10 mouse cellular contexts compared by ENCODE assay signal in the genomic region with DNA sequence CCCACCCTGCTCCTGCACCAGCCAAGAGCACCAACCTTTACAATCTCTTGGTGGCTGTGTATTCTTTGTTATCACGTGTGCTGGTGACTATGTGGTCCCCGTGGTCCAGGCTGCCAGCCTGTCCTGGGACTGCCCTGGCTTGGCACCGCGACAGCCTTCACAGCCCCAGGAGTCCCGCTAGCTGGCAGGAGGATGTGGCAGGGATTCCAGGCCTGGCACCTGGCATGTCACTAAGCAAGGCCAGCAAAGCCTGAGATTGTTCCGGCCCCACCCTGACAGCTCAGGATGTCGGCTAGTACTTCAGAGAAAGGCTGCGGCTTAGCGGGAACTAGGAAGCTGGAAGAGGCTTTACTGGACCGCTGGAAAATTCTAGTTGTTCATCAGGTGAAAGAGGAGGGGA.
DNase-seq lines count a peak whose midpoint lies in the region; ATAC-seq and TF ChIP-seq lines count a peak whose summit lies in the region.
"Had no signal": no experiment of that assay in that cellular context is flagged by ENCODE, and none has a peak within 500 bp of the region (broad histone marks: within the 10 kb centered on the region; RNA-seq: fewer than 3 reads in every experiment).

No protein-coding gene starts in this region.

- peaks cover 28% of the 10 kb centered on the region; the same call in 1 of the 2 replicates for H3K4me1 ChIP-seq in stomach, embryonic 14.5 days (ENCODE audit: control insufficient read depth, insufficient read depth, low read length)
- H3K4me1 ChIP-seq in stomach, postnatal 0 days (replicated peaks; ENCODE audit: control insufficient read depth, insufficient read depth), result peaks cover 3% of the 10 kb centered on the region
- peaks cover 30% of the 10 kb centered on the region for H3K4me1 ChIP-seq in forebrain, embryonic 15.5 days

- H3K27me3 ChIP-seq in stomach, embryonic 14.5 days (ENCODE audit: control insufficient read depth, insufficient read depth, low read length), result no peaks in the 10 kb centered on the region
- H3K27me3 ChIP-seq in stomach, postnatal 0 days (ENCODE audit: control insufficient read depth, insufficient read depth, low read length), result no peaks in the 10 kb centered on the region
- H3K27me3 ChIP-seq in forebrain, embryonic 15.5 days, result no peaks in the 10 kb centered on the region
- H3K27me3 ChIP-seq: embryonic facial prominence, embryonic 13.5 days had no signal

- H3K9ac ChIP-seq in stomach, embryonic 14.5 days (replicated peaks; ENCODE audit: low read depth, low read length), result no peak overlapping the region
- H3K9ac ChIP-seq in stomach, postnatal 0 days (ENCODE audit: low read length), result no peak overlapping the region
- H3K9ac ChIP-seq in forebrain, embryonic 15.5 days (replicated peaks), result no peak overlapping the region
- H3K9ac ChIP-seq: embryonic facial prominence, embryonic 13.5 days had no signal

- no peak overlapping the region for H3K4me2 ChIP-seq in stomach, embryonic 14.5 days (replicated peaks; ENCODE audit: low read depth, low read length)
- no peak overlapping the region for H3K4me2 ChIP-seq in stomach, postnatal 0 days (replicated peaks; ENCODE audit: low read depth)
- no peak overlapping the region for H3K4me2 ChIP-seq in forebrain, embryonic 15.5 days (replicated peaks)
- H3K4me2 ChIP-seq: embryonic facial prominence, embryonic 13.5 days had no signal

- intact Hi-C loops in heart, postnatal 25 days (cut with DNase I), result no loop called here
- intact Hi-C loops in heart, postnatal 10 days (cut with DNase I), result no loop called here

- no peak for TF ChIP-seq EP300 in stomach, postnatal 0 days (optimal IDR thresholded peaks at IDR 0.05)

- H3K36me3 ChIP-seq in stomach, embryonic 14.5 days (ENCODE audit: control insufficient read depth, insufficient read depth, low read length), result no peaks in the 10 kb centered on the region
- H3K36me3 ChIP-seq in stomach, postnatal 0 days (ENCODE audit: control insufficient read depth, insufficient read depth, low read length), result no peaks in the 10 kb centered on the region
- no peaks in the 10 kb centered on the region for H3K36me3 ChIP-seq in forebrain, embryonic 15.5 days

- 0 out of 2 replicates have a peak overlapping the region, but pooled peaks have one; percentile 15 for H3K27ac ChIP-seq in stomach, embryonic 14.5 days (ENCODE audit: low read length)
- no peak overlapping the region for H3K27ac ChIP-seq in stomach, postnatal 0 days (replicated peaks)
- H3K27ac ChIP-seq in forebrain, embryonic 15.5 days (replicated peaks), result no peak overlapping the region
- H3K27ac ChIP-seq: embryonic facial prominence, embryonic 13.5 days had no signal

- peak; percentile 65 to 81 for DNase-seq in heart, adult 18-20 months
- DNase-seq in heart, postnatal 25 days (ENCODE audit: low spot score), result no peak
- DNase-seq in stomach, postnatal 0 days (ENCODE audit: low spot score), result no peak
- peak; percentile 87 to 88 for DNase-seq in heart, postnatal 10 days
- peak; percentile 43 for DNase-seq in skeletal muscle tissue, adult 2 months (ENCODE audit: low read depth, low spot score)
- DNase-seq in ovary, postnatal 14 days (ENCODE audit: low spot score), result no peak
- DNase-seq: thymus, adult 2 months had no signal

- 80% methylated on average over 10 of the region's 10 CpGs for WGBS in stomach, embryonic 14.5 days
- WGBS in stomach, postnatal 0 days, result 61% methylated on average over 10 of the region's 10 CpGs
- 70% methylated on average over 10 of the region's 10 CpGs for WGBS in forebrain, embryonic 15.5 days

- no peak overlapping the region for H3K4me3 ChIP-seq in stomach, embryonic 14.5 days (ENCODE audit: low read depth, low read length)
- no peak overlapping the region for H3K4me3 ChIP-seq in stomach, postnatal 0 days (ENCODE audit: low read depth, low read length)
- H3K4me3 ChIP-seq in forebrain, embryonic 15.5 days, result no peak overlapping the region
- H3K4me3 ChIP-seq: embryonic facial prominence, embryonic 13.5 days had no signal

- TF ChIP-seq CTCF in stomach, postnatal 0 days (IDR thresholded peaks at IDR 0.05; ENCODE audit: low read depth), result no peak

- H3K9me3 ChIP-seq in stomach, embryonic 14.5 days (ENCODE audit: control insufficient read depth, low read depth, low read length), result no peaks in the 10 kb centered on the region
- H3K9me3 ChIP-seq in stomach, postnatal 0 days (ENCODE audit: control insufficient read depth, low read length), result no peaks in the 10 kb centered on the region
- H3K9me3 ChIP-seq in forebrain, embryonic 15.5 days, result no peaks in the 10 kb centered on the region
- H3K9me3 ChIP-seq: embryonic facial prominence, embryonic 13.5 days had no signal

- ATAC-seq in stomach, embryonic 14.5 days (ENCODE audit: insufficient number of reproducible peaks, insufficient read depth, low FRiP score, low read depth), result no peak
- no peak for ATAC-seq in stomach, postnatal 0 days (ENCODE audit: low FRiP score, low TSS enrichment)
- ATAC-seq in forebrain, embryonic 15.5 days (replicated peaks), result no peak

Comparison
In these comparisons a context has a peak if more than half of its experiments do, and no peak if none do; other contexts are left out.
1. DNase-seq: peak in heart, adult 18-20 months (2 of 2), heart, postnatal 10 days (2 of 2) and skeletal muscle tissue, adult 2 months (single experiment); none in heart, postnatal 25 days (single experiment), stomach, postnatal 0 days (single experiment) and ovary, postnatal 14 days (single experiment).